Mouse (Mus musculus): ENCODE results near the gene Gm11060. TPM values are rescaled to one million over a fixed set of nuclear protein-coding genes. Genes with fewer than 3 reads are reported as not detected.

Gm11060 gene
- polyA plus RNA-seq (2015; fragmentation: Nextera tagmentation; extraction: Ambion mirVana): not detected in 2 replicates

DNA sequence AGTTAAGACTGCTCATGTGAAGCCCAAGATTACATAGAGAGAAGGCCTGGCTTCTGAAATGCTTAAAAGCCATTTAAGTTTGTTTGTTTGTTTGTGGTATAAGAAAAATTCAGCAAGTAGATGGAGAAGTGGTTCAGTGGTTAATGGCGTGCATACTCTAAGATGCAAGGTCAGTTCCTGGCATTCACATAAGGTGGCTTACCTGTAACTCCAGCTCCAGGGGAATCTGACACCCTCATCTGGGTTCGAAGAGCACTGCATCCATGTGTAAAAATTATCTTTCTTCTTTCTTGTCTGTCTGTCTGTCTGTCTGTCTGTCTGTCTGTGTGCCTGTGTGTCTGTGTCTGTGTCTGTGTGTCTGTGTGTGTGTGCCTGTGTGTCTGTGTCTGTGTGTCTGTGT, at the start of gene Gm11060:
Gm11060 (plus strand) TSS at position 301 of the 400 bp plus-strand sequence.
- H3K9ac ChIP-seq (replicated peaks; ENCODE audit: low read length): no peak within 1 kb of the TSS
- ATAC-seq (ENCODE audit: low FRiP score, low TSS enrichment): no peak
- peaks cover 28% of the 10 kb centered on the region for H3K4me1 ChIP-seq (ENCODE audit: insufficient read depth, low read length)
- no peaks in the 10 kb centered on the region for H3K9me3 ChIP-seq (ENCODE audit: low read length)
- WGBS: 90% methylated on average over 2 of the region's 2 CpGs
- no peak within 1 kb of the TSS for H3K4me2 ChIP-seq (replicated peaks; ENCODE audit: low read depth, low read length)
- no peaks in the 10 kb centered on the region for H3K27me3 ChIP-seq (ENCODE audit: insufficient read depth, low read length)
- H3K4me3 ChIP-seq (ENCODE audit: low read length): no peak within 1 kb of the TSS
- no peaks in the 10 kb centered on the region for H3K36me3 ChIP-seq (ENCODE audit: insufficient read depth, low read length)
- H3K27ac ChIP-seq (ENCODE audit: low read length): no peak within 1 kb of the TSS; the same call in 1 of the 2 replicates

DNA sequence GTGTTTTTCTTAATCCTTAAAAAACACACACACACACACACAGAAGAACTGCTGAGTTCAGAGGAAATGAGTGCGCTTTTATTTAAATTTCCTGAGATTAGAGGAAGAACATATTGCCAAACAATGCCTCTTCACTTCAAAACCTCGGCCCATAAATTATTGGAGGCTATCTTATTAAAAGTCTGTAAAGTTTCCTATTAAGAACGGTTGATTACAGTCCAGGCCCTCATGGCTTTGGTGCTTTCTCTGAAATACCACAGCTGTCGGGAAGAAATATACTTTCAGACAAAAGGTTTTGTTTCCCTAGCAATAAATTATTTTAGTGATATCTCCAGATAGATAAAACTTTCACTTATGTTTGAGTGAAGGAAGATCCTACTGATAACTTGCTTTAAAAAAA, 48.7 kb upstream of the Gm11060 start:
- WGBS: 21% methylated on average over 4 of the region's 4 CpGs
- Histone ChIP-seq H3K4me3 (ENCODE audit: low read length) (no peak overlapping the region), H3K27ac (ENCODE audit: low read length) (0 out of 2 replicates have a peak overlapping the region, but pooled peaks have one; percentile 56), H3K9ac (replicated peaks; ENCODE audit: low read length) (no peak overlapping the region), H3K9me3 (ENCODE audit: low read length) (no peaks in the 10 kb centered on the region), H3K36me3 (ENCODE audit: insufficient read depth, low read length) (no peaks in the 10 kb centered on the region), H3K27me3 (ENCODE audit: insufficient read depth, low read length) (no peaks in the 10 kb centered on the region), H3K4me1 (ENCODE audit: insufficient read depth, low read length) (peaks cover 6% of the 10 kb centered on the region), H3K4me2 (replicated peaks; ENCODE audit: low read depth, low read length) (no peak overlapping the region)
- 0 out of 2 replicates have a peak, but pooled peaks have one; percentile 57 for ATAC-seq (ENCODE audit: low FRiP score, low TSS enrichment)

DNA sequence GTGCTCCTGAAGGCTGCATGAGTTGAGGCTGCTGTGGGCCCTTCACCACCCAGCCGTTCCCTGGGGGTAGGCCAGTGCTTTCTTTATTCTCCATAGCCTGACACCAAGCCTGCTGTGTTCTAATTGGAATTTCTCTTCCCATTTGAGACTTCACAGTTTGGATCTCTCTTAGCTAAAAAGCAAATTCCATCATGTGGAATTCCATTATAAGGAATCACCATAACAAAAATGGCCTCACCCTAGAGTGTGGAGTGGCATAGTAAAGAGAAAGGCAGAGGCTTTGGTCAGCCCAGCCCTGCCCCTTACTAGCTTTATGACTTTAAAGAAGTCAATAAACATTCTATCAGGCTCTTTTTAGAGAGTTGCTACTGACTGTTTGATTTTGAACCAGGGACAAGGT, 43.5 kb upstream of the Gm11060 start:
- no peak overlapping the region for H3K9ac ChIP-seq (replicated peaks; ENCODE audit: low read length)
- no peak overlapping the region for H3K4me3 ChIP-seq (ENCODE audit: low read length)
- H3K4me1 ChIP-seq (ENCODE audit: insufficient read depth, low read length): no peaks in the 10 kb centered on the region
- H3K9me3 ChIP-seq (ENCODE audit: low read length): no peaks in the 10 kb centered on the region
- WGBS: 55% methylated on average over 1 of the region's 1 CpGs
- no peak for ATAC-seq (ENCODE audit: low FRiP score, low TSS enrichment)
- H3K4me2 ChIP-seq (replicated peaks; ENCODE audit: low read depth, low read length): no peak overlapping the region
- no peaks in the 10 kb centered on the region for H3K27me3 ChIP-seq (ENCODE audit: insufficient read depth, low read length)
- no peaks in the 10 kb centered on the region for H3K36me3 ChIP-seq (ENCODE audit: insufficient read depth, low read length)
- no peak overlapping the region for H3K27ac ChIP-seq (ENCODE audit: low read length)

GRCm38 (mm10) chr2:105055529-105055928, 36.3 kb upstream of the Gm11060 start:
- H3K36me3 ChIP-seq (ENCODE audit: insufficient read depth, low read length): no peaks in the 10 kb centered on the region
- H3K27me3 ChIP-seq (ENCODE audit: insufficient read depth, low read length): no peaks in the 10 kb centered on the region
- no peak overlapping the region for H3K27ac ChIP-seq (ENCODE audit: low read length)
- no peak for ATAC-seq (ENCODE audit: low FRiP score, low TSS enrichment)
- 46% methylated on average over 1 of the region's 1 CpGs for WGBS
- no peak overlapping the region for H3K9ac ChIP-seq (replicated peaks; ENCODE audit: low read length)
- H3K4me1 ChIP-seq (ENCODE audit: insufficient read depth, low read length): peaks cover 4% of the 10 kb centered on the region; the same call in 1 of the 2 replicates
- H3K9me3 ChIP-seq (ENCODE audit: low read length): no peaks in the 10 kb centered on the region
- H3K4me2 ChIP-seq (replicated peaks; ENCODE audit: low read depth, low read length): no peak overlapping the region
- no peak overlapping the region for H3K4me3 ChIP-seq (ENCODE audit: low read length)

DNA sequence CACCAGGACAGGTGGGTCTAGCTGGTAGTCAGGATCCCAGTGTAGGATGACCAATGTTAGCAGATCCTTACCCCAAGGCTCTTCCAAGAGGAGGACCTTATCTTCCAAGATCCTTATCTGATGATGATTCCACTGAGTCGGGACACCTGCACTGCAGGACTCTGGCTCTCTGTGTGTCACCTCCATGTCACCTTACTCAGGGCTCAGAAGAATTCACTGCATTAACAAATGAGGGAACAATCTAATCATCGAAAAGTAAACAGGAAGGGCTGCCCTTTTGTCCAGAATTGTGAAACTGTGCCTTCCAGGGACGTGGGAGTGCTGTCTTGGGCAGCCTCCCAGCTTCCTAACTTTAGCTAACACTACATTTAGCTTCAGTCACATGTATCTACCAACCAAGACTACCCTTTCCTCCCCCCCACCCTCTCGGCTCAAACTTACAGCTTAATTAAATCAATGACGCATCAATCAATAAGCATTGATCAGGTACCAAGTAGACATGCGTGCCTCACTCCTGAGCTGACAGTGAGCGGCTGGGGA, 33.2 kb upstream of the Gm11060 start:
- no peaks in the 10 kb centered on the region for H3K27me3 ChIP-seq (ENCODE audit: insufficient read depth, low read length)
- H3K27ac ChIP-seq (ENCODE audit: low read length): no peak overlapping the region
- no peak overlapping the region for H3K4me3 ChIP-seq (ENCODE audit: low read length)
- no peak overlapping the region for H3K4me2 ChIP-seq (replicated peaks; ENCODE audit: low read depth, low read length)
- H3K9me3 ChIP-seq (ENCODE audit: low read length): no peaks in the 10 kb centered on the region
- H3K9ac ChIP-seq (replicated peaks; ENCODE audit: low read length): no peak overlapping the region
- WGBS: 51% methylated on average over 7 of the region's 7 CpGs
- peaks cover 7% of the 10 kb centered on the region; the same call in 1 of the 2 replicates for H3K4me1 ChIP-seq (ENCODE audit: insufficient read depth, low read length)
- no peak for ATAC-seq (ENCODE audit: low FRiP score, low TSS enrichment)
- no peaks in the 10 kb centered on the region for H3K36me3 ChIP-seq (ENCODE audit: insufficient read depth, low read length)

DNA sequence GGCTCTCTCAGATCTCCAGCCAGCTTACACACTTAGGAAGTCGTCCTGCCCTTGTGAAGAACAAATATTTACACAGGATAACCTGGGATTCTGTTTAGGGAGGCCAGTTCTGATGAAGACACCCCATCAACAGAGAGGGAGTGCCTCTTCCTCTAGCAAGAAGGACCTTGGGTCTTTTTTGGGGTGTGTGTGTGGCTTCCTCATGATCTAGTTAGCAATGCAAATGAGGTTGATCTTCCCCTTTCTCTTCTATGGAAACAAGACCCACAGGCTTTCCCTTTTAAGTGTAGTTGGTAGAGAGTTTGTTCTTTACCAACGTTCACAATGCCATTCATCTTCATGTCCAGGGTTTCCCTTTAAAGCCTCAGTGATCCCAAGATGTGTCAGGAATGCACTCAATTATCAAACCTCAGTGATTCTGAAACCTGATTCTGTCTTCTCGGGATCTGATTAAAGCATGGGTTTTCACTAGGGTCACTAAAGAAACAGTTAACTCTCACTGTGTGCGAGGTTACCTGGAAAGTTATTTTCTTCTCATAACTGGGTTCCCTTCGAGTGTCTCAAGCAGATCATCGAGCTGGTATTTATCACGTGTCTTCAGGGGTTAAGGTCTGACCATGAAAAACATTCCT, 29.0 kb upstream of the Gm11060 start:
- ATAC-seq (ENCODE audit: low FRiP score, low TSS enrichment): peak; percentile 67; the same call in 1 of the 2 replicates
- no peak overlapping the region for H3K9ac ChIP-seq (replicated peaks; ENCODE audit: low read length)
- peak overlapping the region; percentile 77 for H3K27ac ChIP-seq (ENCODE audit: low read length)
- H3K36me3 ChIP-seq (ENCODE audit: insufficient read depth, low read length): no peaks in the 10 kb centered on the region
- no peak overlapping the region for H3K4me3 ChIP-seq (ENCODE audit: low read length)
- 16% methylated on average over 7 of the region's 7 CpGs for WGBS
- H3K4me2 ChIP-seq (replicated peaks; ENCODE audit: low read depth, low read length): no peak overlapping the region; the same call in 1 of the 2 replicates
- H3K4me1 ChIP-seq (ENCODE audit: insufficient read depth, low read length): peaks cover 10% of the 10 kb centered on the region; the same call in 1 of the 2 replicates
- H3K27me3 ChIP-seq (ENCODE audit: insufficient read depth, low read length): no peaks in the 10 kb centered on the region
- H3K9me3 ChIP-seq (ENCODE audit: low read length): no peaks in the 10 kb centered on the region

- H3K27ac ChIP-seq (ENCODE audit: low read length): no peak overlapping the region
- ATAC-seq (ENCODE audit: low FRiP score, low TSS enrichment): no peak
- H3K9ac ChIP-seq (replicated peaks; ENCODE audit: low read length): no peak overlapping the region
- no peak overlapping the region for H3K4me3 ChIP-seq (ENCODE audit: low read length)
- H3K4me1 ChIP-seq (ENCODE audit: insufficient read depth, low read length): peaks cover 13% of the 10 kb centered on the region
- no peaks in the 10 kb centered on the region for H3K36me3 ChIP-seq (ENCODE audit: insufficient read depth, low read length)
- H3K4me2 ChIP-seq (replicated peaks; ENCODE audit: low read depth, low read length): no peak overlapping the region
- H3K9me3 ChIP-seq (ENCODE audit: low read length): no peaks in the 10 kb centered on the region
- WGBS: 73% methylated on average over 4 of the region's 4 CpGs
- no peaks in the 10 kb centered on the region for H3K27me3 ChIP-seq (ENCODE audit: insufficient read depth, low read length)
Measured at GRCm38 (mm10) chr2:105072496-105072895, 19.3 kb upstream of the Gm11060 start.

GRCm38 (mm10) chr2:105074196-105074595, 17.6 kb upstream of the Gm11060 start:
- H3K27ac ChIP-seq (ENCODE audit: low read length): no peak overlapping the region
- no peak overlapping the region for H3K9ac ChIP-seq (replicated peaks; ENCODE audit: low read length)
- no peaks in the 10 kb centered on the region for H3K27me3 ChIP-seq (ENCODE audit: insufficient read depth, low read length)
- peaks cover 27% of the 10 kb centered on the region for H3K4me1 ChIP-seq (ENCODE audit: insufficient read depth, low read length)
- no peak overlapping the region for H3K4me2 ChIP-seq (replicated peaks; ENCODE audit: low read depth, low read length)
- 20% methylated on average over 4 of the region's 4 CpGs for WGBS
- H3K4me3 ChIP-seq (ENCODE audit: low read length): no peak overlapping the region
- ATAC-seq (ENCODE audit: low FRiP score, low TSS enrichment): no peak
- H3K9me3 ChIP-seq (ENCODE audit: low read length): no peaks in the 10 kb centered on the region
- H3K36me3 ChIP-seq (ENCODE audit: insufficient read depth, low read length): no peaks in the 10 kb centered on the region

GRCm38 (mm10) chr2:105075809-105076208, 16.0 kb upstream of the Gm11060 start:
- Histone ChIP-seq H3K4me1 (ENCODE audit: insufficient read depth, low read length) (peaks cover 28% of the 10 kb centered on the region), H3K9ac (replicated peaks; ENCODE audit: low read length) (no peak overlapping the region), H3K9me3 (ENCODE audit: low read length) (no peaks in the 10 kb centered on the region), H3K4me2 (replicated peaks; ENCODE audit: low read depth, low read length) (no peak overlapping the region), H3K27ac (ENCODE audit: low read length) (no peak overlapping the region), H3K4me3 (ENCODE audit: low read length) (no peak overlapping the region), H3K36me3 (ENCODE audit: insufficient read depth, low read length) (no peaks in the 10 kb centered on the region), H3K27me3 (ENCODE audit: insufficient read depth, low read length) (no peaks in the 10 kb centered on the region)
- 35% methylated on average over 5 of the region's 5 CpGs for WGBS
- peak; percentile 36 for ATAC-seq (ENCODE audit: low FRiP score, low TSS enrichment)

- ATAC-seq (ENCODE audit: low FRiP score, low TSS enrichment): no peak
- no peaks in the 10 kb centered on the region for H3K36me3 ChIP-seq (ENCODE audit: insufficient read depth, low read length)
- H3K4me2 ChIP-seq (replicated peaks; ENCODE audit: low read depth, low read length): no peak overlapping the region
- H3K9me3 ChIP-seq (ENCODE audit: low read length): no peaks in the 10 kb centered on the region
- H3K4me3 ChIP-seq (ENCODE audit: low read length): no peak overlapping the region
- H3K4me1 ChIP-seq (ENCODE audit: insufficient read depth, low read length): peaks cover 28% of the 10 kb centered on the region
- H3K27ac ChIP-seq (ENCODE audit: low read length): no peak overlapping the region
- H3K9ac ChIP-seq (replicated peaks; ENCODE audit: low read length): no peak overlapping the region
- 51% methylated on average over 7 of the region's 7 CpGs for WGBS
- no peaks in the 10 kb centered on the region for H3K27me3 ChIP-seq (ENCODE audit: insufficient read depth, low read length)
Measured at GRCm38 (mm10) chr2:105077151-105077550, 14.7 kb upstream of the Gm11060 start.
